7 mouse cellular contexts compared by ENCODE assay signal in genomic region chr10:119610279-119610895, GRCm38 (mm10).
A peak's percentile ranks its signal among the peaks of the same experiment; 100 is the strongest.
DNase-seq lines count a peak whose midpoint lies in the region; ATAC-seq lines count a peak whose summit lies in the region.

No protein-coding gene starts in this region.

- peak; percentile 20; the same call in 1 of the 2 replicates for ATAC-seq in limb, embryonic 13.5 days (ENCODE audit: low FRiP score, low read depth)

- intact Hi-C loops in left cerebral cortex, postnatal 4 days (cut with DNase I): no loop called here

- H3K27me3 ChIP-seq in limb, embryonic 13.5 days: no peaks in the 10 kb centered on the region

- no peak overlapping the region for H3K27ac ChIP-seq in limb, embryonic 13.5 days

- H3K36me3 ChIP-seq in limb, embryonic 13.5 days: no peaks in the 10 kb centered on the region

- 53% methylated on average over 9 of the region's 9 CpGs for WGBS in limb, embryonic 13.5 days

- H3K9me3 ChIP-seq in limb, embryonic 13.5 days: no peaks in the 10 kb centered on the region

- H3K4me2 ChIP-seq in limb, embryonic 13.5 days (replicated peaks): 0 out of 2 replicates have a peak overlapping the region, but pooled peaks have one; percentile 20

- H3K9ac ChIP-seq in limb, embryonic 13.5 days: no peak overlapping the region

- peak; percentile 15 for DNase-seq in left cerebral cortex, postnatal 4 days
- no peak for DNase-seq in left cerebral cortex, adult 8-10 months (ENCODE audit: low spot score in 2 of 2)
- DNase-seq in R1 (ENCODE audit: low read depth, low spot score): peak; percentile 28
- peak; percentile 54 for DNase-seq in embryo, embryonic 11 days
- DNase-seq in retina, postnatal 7 days (ENCODE audit: low read depth, low spot score): peak; percentile 19
- no peak for DNase-seq in cerebellum, adult 8-10 months

- no peak overlapping the region for H3K4me3 ChIP-seq in limb, embryonic 13.5 days

- H3K4me1 ChIP-seq in limb, embryonic 13.5 days: peaks cover 9% of the 10 kb centered on the region

Comparison
In these comparisons a context has a peak if more than half of its experiments do, and no peak if none do; other contexts are left out.
1. DNase-seq: peak in left cerebral cortex, postnatal 4 days (single experiment), R1 (single experiment), embryo, embryonic 11 days (single experiment) and retina, postnatal 7 days (single experiment); none in left cerebral cortex, adult 8-10 months (0 of 2) and cerebellum, adult 8-10 months (single experiment).